Mouse (Mus musculus) left cerebral cortex, postnatal 14 days (tissue): ENCODE results near the gene Pcmtd2. TPM values are rescaled to one million over a fixed set of nuclear protein-coding genes. Genes with fewer than 3 reads are reported as not detected.

ENCODE experiments used
- total RNA-seq, 2 experiments: library from RNA; stranded (reverse); gene quantifications; 2 replicates each; pipeline ENCODE4 v1.2.3; 2021

The Pcmtd2 gene
- total RNA-seq, 2 experiments from 2014 or later = 65.9 to 69.4 TPM

Other genes starting within 250 kb of the Pcmtd2 start
- gene Prpf6, start 246.0 kb upstream of the Pcmtd2 start, total RNA-seq = 10 to 100 TPM; 48.3 to 51.3 TPM
- gene Zfp512b, start 245.1 kb upstream of the Pcmtd2 start, total RNA-seq = 100 to 1,000 TPM; 112 to 121 TPM
- gene Samd10, start 238.6 kb upstream of the Pcmtd2 start, total RNA-seq = 10 to 100 TPM; 20.2 to 22.0 TPM
- gene Gm29797, start 180.8 kb upstream of the Pcmtd2 start, total RNA-seq = under 1 TPM in 1 of 2 experiments, not detected in 1; 0.78 TPM
- gene Sox18, start 166.2 kb upstream of the Pcmtd2 start, total RNA-seq = 10 to 100 TPM; 10.6 to 14.7 TPM
- gene Tcea2, start 157.5 kb upstream of the Pcmtd2 start, total RNA-seq = 10 to 100 TPM; 60.0 to 62.9 TPM
- gene Rgs19, start 143.9 kb upstream of the Pcmtd2 start, total RNA-seq = 10 to 100 TPM; 39.6 to 42.3 TPM
- gene Lkaaear1, start 139.4 kb upstream of the Pcmtd2 start, total RNA-seq = not detected
- 10 to 100 TPM; 64.5 to 65.5 TPM for gene Oprl1, start 122.8 kb upstream of the Pcmtd2 start, total RNA-seq
- 10 to 100 TPM; 20.4 to 21.3 TPM for gene Myt1, start 74.5 kb upstream of the Pcmtd2 start, total RNA-seq
- gene Polr3k, start 26.5 kb downstream of the Pcmtd2 start, total RNA-seq = 10 to 100 TPM; 29.3 to 31.4 TPM
- gene Gm14496, start 153.3 kb downstream of the Pcmtd2 start, total RNA-seq = not detected